Mouse (Mus musculus): ENCODE data around the gene Naa11. TPM values are rescaled to one million over a fixed set of nuclear protein-coding genes. Genes with fewer than 3 reads are reported as not detected.

The Naa11 gene
- not detected for total RNA-seq (2021)

DNA sequence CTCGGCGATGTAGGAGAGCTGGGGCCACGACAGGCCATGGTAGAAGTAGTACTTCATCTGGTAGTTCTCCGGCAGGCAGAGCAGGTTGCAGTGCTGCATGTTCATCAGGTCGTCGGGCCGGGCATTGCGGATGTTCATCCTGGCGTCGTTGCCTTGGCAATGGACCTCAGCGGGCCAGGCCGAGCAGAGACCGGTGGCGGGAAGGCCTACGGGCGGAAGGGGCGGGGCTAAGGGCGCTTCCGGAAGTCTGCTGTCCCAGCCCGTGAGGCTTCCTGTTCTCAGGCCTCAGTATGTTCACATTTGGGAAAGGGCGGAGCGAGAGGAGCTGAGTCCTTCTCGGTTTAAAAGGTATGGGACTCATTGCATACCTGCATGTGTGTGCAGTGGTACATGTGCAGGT, at the start of gene Naa11:
Naa11 (minus strand) TSS at position 220 of the 400 bp plus-strand sequence.
- intact Hi-C loops (cut with DNase I), result no loop called here
- no peak for DNase-seq (ENCODE audit: low spot score)

DNA sequence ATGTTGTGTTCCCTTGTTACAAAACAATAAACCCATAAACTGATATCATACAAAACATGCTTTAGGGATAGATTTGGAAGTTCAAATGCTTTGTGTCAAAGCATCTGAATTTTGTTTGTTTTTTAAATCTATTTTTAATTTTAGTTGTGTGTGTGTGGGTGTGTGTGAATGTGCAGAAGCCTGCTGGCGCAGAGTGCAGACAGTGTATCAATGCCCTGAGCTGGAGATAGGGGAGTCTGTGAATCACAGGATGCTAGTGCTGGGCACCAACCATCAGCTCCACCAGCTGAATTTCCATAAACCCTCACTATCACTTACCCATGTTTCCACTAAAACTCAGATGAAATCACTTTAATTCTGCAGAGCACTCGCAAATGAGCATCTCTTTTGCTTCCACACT, 40.3 kb upstream of the Naa11 start:
- intact Hi-C loops (cut with DNase I), result no loop called here
- DNase-seq (ENCODE audit: low spot score), result no peak

DNA sequence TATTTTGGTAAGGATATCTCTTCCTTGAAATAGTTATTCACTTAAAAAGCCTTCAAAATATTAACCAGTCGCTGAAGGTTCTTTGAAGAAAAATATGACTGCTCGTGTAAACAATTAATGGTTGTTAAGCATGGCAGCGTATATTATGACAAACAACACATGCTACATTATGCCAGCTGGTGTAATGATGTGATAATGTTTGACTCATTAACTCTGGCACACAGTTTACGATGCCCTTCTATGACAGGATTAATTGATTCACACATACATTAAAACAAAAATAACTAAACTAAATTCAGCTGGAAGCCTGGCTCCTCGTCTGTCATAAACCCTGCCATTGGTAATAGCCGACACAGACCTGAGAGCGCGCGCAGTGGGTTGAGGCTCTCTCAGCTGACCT, 37.8 kb upstream of the Naa11 start:
- DNase-seq (ENCODE audit: low spot score), result no peak
- intact Hi-C loops (cut with DNase I), result no loop called here

DNA sequence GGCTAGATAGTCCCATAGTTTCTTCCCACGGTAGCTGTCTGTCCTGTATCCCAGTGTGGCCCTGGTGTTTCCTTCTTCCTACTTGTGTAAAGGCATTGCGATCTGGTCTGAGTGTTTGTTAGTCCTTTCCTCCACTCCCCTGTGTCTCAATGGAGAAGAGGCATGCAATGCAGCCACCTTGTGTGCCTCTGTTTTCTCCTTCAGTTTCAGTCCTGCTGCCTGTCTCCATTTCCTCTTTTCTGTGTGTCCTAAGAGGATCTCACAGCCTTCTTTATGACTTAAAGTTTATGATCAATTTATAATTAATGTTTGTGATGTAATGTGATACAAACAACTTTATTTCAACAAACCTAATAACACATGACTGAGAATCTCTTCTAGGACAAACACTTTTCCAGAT, 29.5 kb upstream of the Naa11 start:
- intact Hi-C loops (cut with DNase I), result no loop called here

DNA sequence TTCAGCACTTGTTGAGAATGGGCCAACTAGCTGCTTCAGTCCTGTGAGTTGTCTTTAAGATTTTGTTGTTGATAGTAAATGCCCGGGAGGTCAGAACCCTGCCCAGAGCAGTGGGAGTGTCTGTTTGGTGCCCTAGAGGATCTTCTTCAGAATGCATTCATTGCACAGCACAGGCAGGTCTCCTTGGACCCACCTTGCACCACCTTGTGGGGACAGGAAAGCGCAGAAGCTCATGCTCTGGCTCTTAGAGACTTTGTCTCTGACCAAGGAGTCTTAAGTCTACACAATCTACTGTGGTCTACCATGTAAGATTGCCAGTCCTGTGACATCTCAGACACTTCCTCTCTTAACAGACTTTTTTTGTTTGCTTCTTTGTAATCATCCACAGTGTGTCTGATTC, 25.0 kb upstream of the Naa11 start:
- intact Hi-C loops (cut with DNase I), result no loop called here
- no peak for DNase-seq (ENCODE audit: low spot score)

More for the DNA sequence above, 29.5 kb upstream of the Naa11 start:
- no peak for DNase-seq (ENCODE audit: low spot score)

DNA sequence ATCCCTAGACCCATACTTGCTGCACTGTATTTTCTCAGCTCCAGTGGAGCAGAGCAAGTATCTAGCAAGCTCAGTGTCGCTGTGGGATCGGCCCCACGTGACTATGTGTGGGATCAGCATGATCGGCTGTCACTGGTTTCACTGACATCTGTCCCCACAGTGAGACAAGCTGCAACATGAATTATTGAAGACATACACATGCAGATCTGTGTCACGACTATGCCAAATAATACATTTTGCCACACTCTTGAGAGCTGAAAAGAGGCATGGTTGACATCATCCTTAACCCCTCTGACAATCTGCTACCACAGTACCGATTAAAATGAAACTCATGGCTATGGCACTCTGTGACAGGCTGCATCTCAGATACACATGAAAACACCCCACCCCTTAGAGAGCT, 23.7 kb upstream of the Naa11 start:
- DNase-seq (ENCODE audit: low spot score), result no peak
- intact Hi-C loops (cut with DNase I), result no loop called here

DNA sequence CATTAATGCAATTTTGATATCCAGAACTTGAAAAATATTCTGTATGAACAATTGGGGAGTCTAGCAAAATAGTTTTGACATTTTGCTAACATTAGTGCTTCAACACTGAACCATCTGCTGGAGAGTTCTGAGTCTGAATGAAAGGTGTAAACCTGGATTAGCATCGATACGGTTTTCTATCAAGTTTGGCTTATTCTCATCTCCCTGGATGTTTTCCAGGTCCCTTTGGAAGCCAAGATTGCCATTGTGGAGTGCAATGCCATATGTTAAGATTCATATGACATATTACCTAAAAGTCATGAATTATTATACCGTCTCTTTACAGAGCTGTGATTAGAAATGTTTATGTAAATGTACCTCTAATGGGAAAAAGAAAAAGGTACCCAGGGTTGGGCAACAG, 21.5 kb upstream of the Naa11 start:
- DNase-seq (ENCODE audit: low spot score), result no peak
- intact Hi-C loops (cut with DNase I), result no loop called here

DNA sequence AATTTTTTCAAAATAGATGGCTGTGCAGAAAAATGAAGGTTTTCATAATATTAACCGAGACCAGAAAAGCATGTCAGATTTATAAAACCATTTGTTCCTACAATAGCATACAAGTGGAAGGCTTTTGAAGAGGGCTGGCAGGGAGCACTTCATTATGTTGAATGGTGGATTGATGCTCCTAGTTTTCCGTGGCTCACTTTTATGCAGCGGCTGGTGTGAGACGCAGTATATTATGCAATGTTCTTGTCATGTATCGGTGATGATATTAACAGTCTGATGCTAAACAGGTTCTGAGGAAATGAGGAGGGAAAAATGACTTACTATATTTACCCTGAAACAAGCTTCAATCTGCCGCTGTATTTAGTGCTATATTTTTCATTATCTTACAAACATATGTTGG, 18.0 kb upstream of the Naa11 start:
- intact Hi-C loops (cut with DNase I), result no loop called here
- no peak for DNase-seq (ENCODE audit: low spot score)

DNA sequence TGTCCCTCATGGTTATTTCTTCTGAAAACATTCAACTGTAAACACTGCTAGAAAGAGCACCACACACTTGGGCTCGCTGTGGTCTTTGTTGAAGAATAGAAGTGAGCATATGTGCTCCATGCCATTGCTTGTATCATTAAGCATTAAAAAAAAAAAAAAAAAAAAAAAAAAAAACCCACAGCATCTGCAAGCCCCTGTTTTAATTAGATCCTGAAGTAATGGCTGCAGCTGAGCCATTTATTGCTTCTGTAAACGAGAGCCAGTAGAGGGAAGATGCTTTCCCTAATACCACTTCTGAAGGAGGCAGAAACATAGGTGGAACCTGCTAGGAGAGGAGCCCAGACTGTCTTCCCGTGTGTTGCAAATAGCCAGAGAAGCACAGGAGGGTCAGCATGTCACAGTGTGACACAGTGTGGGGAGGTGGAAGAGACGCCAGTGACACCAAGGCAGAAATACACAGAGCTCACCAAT, 17.1 kb upstream of the Naa11 start:
- no peak for DNase-seq (ENCODE audit: low spot score)
- intact Hi-C loops (cut with DNase I), result no loop called here

DNA sequence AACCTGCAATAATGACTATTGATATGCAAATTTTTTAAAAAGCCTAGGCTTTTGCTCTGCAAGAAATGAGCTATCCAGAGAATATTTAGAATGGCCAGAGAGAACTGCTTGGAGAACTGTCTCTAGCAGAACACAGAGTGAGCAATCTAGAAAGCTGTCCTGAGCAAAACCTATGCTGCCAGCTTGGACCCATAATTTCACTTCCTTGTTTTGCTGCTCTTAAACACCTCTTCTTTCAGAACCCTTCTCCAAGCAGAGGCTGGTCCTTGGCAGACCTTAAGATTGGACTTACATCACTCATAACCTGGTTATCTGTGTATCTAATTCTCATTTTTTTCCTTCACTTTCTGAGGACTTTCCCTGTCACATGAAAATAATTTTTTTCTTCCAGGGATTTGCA, 8.9 kb upstream of the Naa11 start:
- intact Hi-C loops (cut with DNase I), result no loop called here
- DNase-seq (ENCODE audit: low spot score), result no peak

DNA sequence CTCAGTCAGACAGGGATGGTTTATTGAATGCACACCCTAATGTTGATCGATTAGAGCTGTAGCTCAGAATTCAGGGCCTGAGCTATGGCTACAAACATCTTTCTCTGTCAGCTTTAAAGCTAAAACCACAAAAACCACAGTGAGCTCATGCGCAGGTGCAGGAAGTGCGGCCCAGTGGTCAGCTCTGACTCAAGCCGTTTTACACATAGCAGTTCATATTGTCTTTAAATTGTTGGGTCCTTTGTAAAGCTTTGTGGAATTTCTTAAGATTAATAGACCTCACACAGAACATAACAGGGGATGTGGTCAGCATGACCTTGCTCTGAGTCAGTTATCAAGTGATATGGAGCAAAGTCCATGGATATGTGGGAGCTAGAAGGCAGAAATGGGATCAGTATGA, 5.4 kb upstream of the Naa11 start:
- intact Hi-C loops (cut with DNase I), result no loop called here
- DNase-seq (ENCODE audit: low spot score), result no peak

DNA sequence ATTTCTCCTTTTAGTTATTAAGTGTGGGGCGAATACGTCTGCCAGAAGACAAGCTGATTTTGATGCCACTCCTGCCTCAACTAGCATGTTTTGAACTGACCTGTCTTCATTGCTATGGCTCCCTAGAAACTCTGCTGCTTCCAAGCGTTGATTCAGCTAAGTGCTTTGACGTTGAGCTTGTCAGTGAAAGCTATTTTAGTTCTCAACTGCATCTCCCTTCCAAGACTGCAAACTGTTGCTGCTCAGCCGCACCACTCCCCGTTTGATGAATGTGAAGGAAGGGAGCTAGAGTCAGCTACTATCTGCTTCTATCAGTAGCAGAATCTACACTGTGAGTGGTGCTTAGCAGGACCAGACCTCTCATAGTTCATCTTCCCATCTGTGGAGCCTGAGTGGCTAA, 4.6 kb downstream of the Naa11 start:
- intact Hi-C loops (cut with DNase I), result no loop called here
- DNase-seq (ENCODE audit: low spot score), result no peak

DNA sequence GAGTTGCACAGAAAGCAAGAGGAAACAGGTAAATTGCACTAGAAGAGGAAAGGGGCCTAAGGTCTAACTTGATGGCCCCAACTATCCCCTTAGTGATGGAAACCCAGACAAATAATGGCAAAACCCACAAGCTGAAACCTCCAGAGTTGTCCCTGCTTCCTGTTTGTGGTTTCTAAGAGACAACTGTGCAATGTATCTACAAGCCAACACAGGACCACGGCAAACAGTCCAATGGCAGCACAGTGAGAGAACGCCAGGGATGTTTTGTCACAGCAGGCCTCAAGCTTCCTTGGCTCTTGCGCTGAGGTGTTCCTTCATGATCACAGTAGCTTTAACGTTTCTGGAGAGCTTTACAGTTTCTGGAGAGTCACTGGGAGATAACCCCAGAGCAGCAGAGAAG, 7.8 kb downstream of the Naa11 start:
- DNase-seq (ENCODE audit: low spot score), result no peak
- intact Hi-C loops (cut with DNase I), result no loop called here

DNA sequence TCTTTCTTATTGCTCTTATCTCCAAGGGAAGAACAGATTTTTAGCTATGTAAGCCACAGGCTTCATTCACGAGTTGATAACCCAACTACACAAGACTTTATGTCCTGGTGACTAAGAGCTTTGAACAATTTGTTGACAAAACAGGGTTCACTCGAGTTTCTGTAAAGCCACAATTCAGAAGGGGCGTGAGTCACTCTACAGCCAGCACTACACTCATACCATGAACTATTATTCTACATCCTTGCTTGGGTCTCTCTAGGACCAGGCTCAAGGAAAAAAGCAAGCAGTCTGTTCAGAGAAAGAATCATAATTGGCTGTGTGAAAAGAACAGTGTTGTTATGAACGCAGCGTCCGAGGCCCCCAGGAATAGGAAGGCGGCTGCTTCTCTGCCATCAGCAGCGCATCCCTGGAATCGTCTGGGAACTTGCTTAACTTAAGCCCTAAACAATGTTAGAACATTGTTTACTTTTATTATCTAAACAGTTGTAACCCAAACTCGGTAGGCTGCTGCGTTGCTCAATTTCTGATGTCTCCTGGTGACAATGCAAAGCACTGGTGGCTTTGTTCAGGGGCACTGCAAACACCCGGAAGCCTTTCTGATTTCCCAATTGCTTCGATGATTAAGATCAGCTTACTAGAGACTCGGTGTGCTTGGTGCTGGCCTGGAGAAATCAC, 9.5 kb downstream of the Naa11 start:
- no peak for DNase-seq (ENCODE audit: low spot score)
- intact Hi-C loops (cut with DNase I), result no loop called here

DNA sequence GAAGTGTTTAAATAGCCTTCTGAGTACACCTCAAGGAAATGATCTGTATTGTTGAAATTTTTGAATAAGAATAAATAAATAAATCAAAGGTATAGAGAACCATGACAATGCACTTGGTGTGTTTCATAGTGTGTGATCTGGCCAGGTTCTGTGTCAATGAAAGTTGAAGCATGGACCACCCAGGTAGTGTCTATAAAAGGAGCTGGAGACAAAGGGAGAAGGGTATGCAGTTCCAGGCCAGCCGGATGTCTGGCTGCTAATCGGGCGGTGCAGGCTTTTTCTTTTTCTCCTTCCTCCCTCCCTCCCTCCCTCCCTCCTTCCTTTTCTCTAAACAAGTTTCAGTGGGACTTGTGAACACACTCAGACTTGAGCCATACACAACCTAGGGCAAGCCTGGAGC, 12.2 kb downstream of the Naa11 start:
- intact Hi-C loops (cut with DNase I), result no loop called here
- no peak for DNase-seq (ENCODE audit: low spot score)

DNA sequence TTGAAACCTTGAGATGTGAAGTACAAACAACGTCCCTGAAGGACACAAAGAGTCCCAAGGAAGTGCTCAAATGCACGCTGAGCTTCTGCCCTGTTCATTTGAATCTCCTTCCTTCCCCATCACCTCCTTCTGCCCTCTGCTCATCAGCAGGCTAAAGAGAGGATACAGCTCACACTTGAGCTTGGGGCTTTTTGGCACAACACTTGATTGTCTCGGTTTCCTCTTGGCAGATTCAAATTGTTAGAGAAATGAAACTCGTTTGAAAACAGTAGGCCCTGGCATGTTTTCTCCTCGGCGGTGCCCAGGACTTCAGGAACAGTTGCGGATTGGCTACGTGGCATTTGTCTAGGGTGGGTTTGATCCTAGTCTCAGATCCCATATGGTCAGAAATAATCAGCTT, 27.4 kb downstream of the Naa11 start:
- no peak for DNase-seq (ENCODE audit: low spot score)
- intact Hi-C loops (cut with DNase I), result no loop called here

DNA sequence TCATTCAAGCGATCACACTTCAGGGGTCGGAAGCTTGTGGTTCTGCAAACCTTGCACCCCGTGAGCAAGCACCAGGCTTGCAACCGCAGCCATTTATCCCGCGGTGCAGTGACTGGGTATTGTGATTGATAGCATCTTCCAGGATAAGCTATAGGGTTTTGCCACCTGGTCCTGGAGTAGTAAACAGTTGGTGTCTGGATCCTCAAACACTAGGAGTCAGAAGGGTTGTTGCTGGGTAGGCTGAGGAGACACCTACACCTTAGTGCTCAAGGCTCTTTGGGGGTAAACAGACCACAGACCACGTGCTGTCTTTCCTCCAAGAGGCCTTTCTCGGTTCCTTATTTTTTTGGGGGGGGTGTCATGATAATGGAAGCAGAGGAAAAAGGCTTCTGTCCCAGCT, 27.9 kb downstream of the Naa11 start:
- DNase-seq (ENCODE audit: low spot score), result no peak
- intact Hi-C loops (cut with DNase I), result no loop called here

DNA sequence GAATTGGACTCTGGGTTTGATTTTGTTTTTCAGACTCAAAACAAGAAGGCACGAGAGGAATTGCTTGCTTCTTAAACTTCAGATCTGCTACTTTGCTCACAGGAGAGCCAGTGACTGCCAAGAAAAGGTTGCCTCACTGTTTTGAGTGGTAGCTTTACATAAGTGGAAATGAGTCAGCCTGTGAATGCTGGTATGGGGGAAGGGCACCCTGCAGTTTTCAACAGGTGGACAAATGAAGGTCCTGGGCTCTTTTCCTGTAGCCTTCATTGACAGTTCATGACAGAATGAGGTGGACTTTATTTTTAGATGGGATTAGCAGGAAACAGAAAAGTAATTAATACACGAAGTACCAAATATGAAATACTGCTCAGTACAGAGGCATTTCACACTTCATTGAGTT, 29.6 kb downstream of the Naa11 start:
- intact Hi-C loops (cut with DNase I), result no loop called here
- DNase-seq (ENCODE audit: low spot score), result no peak

DNA sequence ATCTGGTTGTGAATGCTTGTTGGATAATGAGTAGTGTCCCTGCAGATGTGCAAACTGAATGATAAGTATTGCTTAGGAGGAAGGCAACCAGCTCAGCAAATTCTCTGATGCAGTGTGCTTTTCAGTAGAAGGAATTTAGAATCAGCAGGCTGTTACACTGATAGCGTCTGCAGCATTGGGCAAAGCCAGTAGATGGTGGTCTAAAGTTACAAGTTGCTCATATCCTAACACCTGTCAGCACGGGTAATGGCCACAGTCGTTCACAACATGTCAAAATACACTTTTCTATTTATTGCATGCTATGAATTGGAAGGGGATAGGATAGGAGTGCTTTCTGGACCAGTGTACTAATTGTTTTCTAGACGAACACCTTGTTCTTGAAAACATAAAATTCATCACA, 33.1 kb downstream of the Naa11 start:
- intact Hi-C loops (cut with DNase I), result no loop called here
- DNase-seq (ENCODE audit: low spot score), result no peak

DNA sequence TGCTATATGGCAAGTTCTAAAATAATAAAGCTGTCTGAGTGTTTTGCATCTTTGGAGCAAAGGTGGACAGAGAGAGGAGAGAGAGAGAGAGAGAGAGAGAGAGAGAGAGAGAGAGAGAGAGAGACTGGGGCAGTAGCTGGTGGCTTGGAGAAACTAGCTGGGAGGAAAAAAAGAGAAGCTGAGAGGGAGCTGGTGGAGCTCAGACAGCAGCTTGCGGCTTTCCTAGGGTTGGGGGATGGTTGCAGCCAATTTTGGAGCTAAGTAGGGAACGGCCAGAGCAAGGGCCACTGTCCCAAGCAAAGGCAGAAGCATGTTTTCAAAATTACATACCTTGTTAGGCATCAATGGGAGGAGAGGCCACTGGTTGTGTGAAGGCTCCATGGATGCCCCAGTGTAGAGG, 36.0 kb downstream of the Naa11 start:
- no peak for DNase-seq (ENCODE audit: low spot score)
- intact Hi-C loops (cut with DNase I), result no loop called here

DNA sequence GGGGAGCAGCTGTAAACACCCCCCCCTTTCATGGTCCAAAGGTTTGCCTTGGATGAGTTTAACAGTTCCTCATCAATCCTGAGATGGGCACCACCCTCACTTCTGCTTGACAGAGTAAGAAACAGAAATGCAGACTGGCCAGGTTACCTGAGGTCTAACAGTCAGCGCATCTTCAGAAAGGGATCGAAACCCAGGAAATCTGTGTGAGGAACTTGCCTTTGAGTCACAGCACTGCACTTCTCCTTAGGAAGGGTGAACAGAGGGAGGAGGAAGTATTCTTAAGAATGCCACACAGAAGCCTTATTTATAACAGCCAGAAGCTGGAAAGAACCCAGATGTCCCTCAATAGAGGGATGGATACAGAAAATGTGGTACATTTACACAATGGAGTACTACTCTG, 37.0 kb downstream of the Naa11 start:
- DNase-seq (ENCODE audit: low spot score), result no peak
- intact Hi-C loops (cut with DNase I), result no loop called here

DNA sequence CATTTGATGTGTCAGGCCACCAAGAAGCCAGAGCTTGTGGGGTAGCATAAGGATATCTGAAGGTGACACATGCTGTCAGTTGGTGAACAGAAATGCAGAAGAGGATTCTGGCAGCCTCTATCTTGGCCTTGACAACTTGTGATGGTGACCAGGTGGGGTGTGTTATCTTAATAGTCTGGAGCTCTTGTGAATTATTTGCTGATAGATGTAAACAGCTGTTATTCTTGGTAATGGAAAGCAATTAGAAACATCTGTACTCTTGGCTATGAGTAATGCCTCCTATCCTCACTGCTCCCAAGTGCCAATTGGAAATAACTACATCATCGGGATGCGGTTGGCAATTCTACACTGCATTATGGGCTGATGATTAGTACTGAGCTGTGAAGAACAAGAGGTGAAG, 43.4 kb downstream of the Naa11 start:
- no peak for DNase-seq (ENCODE audit: low spot score)
- intact Hi-C loops (cut with DNase I), result no loop called here

DNA sequence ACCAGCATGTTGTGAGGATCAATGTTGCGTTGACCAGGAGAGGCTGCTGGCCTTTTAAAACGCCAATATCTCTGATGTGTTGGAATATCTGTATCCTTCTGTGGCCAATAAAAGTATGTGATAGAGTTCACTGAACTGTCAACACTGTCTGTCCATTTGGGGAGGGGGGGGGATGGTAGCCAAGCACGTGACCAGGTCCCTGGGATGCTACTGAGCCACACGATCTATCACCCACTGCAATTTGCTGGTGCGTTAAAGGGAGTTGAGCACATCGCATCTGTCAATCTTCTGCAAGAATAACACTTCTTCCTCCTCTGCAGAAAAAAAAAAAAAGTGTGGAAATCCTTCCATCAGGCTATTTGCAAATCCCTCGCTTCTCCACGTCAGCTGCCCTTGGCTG, 43.9 kb downstream of the Naa11 start:
- DNase-seq (ENCODE audit: low spot score), result no peak
- intact Hi-C loops (cut with DNase I), result no loop called here
